Mouse (Mus musculus) G1E (cell line): ENCODE measurements at regions not wholly inside any gene's neighbourhood (a gene's known extent, or its start where the extent isn't known, plus 50 kb on each side); places are given as distances from the start of the nearest gene placed in this dataset.

ENCODE experiments used
- ATAC-seq: 2 replicates; pipeline ENCODE4 v1.8.0; 2016; ENCODE audit warnings: mild to moderate bottlenecking; ENCODE audit not compliant: insufficient number of reproducible peaks, poor library complexity, low FRiP score, severe bottlenecking; ENCODE audit errors: extremely low read depth
- DNase-seq: peaks from one replicate; pipeline ENCODE4 v3.0.0; 2012; ENCODE audit warnings: low spot score
- H3K27me3 ChIP-seq: 2 replicates; pipeline ENCODE4 v1.6.1; 2012; ENCODE audit warnings: mild to moderate bottlenecking, low read length, inconsistent platforms; ENCODE audit not compliant: insufficient read depth
- H3K36me3 ChIP-seq: replicated peaks from 2 replicates; pipeline ENCODE3; 2012; ENCODE audit warnings: mild to moderate bottlenecking, inconsistent platforms
- H3K4me1 ChIP-seq: 2 replicates; pipeline ENCODE4 v1.6.1; 2012; ENCODE audit warnings: low read depth, low read length, inconsistent platforms, mixed read lengths; ENCODE audit not compliant: insufficient read depth
- H3K4me3 ChIP-seq: 2 replicates; pipeline ENCODE4 v1.5.1; 2012; ENCODE audit warnings: low read depth, mild to moderate bottlenecking, inconsistent platforms, low read length, moderate library complexity, mixed read lengths
- H3K9me3 ChIP-seq: replicated peaks from 2 replicates; pipeline ENCODE4 v1.6.1; 2012; ENCODE audit warnings: inconsistent platforms
- CTCF ChIP-seq: IDR thresholded peaks from 2 replicates; pipeline ENCODE4 v1.5.1; 2012; ENCODE audit warnings: low read depth, low read length, inconsistent platforms, mixed read lengths
- GATA1 ChIP-seq: IDR thresholded peaks from 2 replicates; pipeline ENCODE4 v1.6.1; 2012; ENCODE audit warnings: borderline replicate concordance, low read length, inconsistent platforms, mixed read lengths
- GATA2 ChIP-seq: IDR thresholded peaks from 2 replicates; pipeline ENCODE4 v1.6.1; 2012; ENCODE audit warnings: low read depth, low read length, inconsistent platforms, borderline replicate concordance
- POLR2AphosphoS5 ChIP-seq: IDR thresholded peaks from 2 replicates; pipeline ENCODE4 v1.6.1; 2012; ENCODE audit warnings: low read depth, low read length, inconsistent platforms; ENCODE audit not compliant: insufficient replicate concordance
- TAL1 ChIP-seq: conservative IDR thresholded peaks from 2 replicates; pipeline ENCODE4 v1.6.1; 2012; ENCODE audit warnings: low read depth, low read length, inconsistent platforms, mixed read lengths

GRCm38 (mm10) chr13:81852309-81852978 lies 69.6 kb downstream of the Cetn3 start:
- H3K9me3 ChIP-seq, result no peaks in the 10 kb centered on the region
- peaks cover 7% of the 10 kb centered on the region for H3K4me1 ChIP-seq
- H3K36me3 ChIP-seq, result no peaks in the 10 kb centered on the region
- TF ChIP-seq GATA1 (no peak), CTCF (no peak), TAL1 (no peak), POLR2AphosphoS5 (no peak), GATA2 (no peak)
- H3K4me3 ChIP-seq, result peak overlapping the region; percentile 10; the same call in 1 of the 2 replicates
- DNase-seq (peak; percentile 14), ATAC-seq (peak; percentile 96)
- H3K27me3 ChIP-seq, result peaks cover 3% of the 10 kb centered on the region; the same call in 1 of the 2 replicates

GRCm38 (mm10) chr13:81856072-81856471 lies 73.2 kb downstream of the Cetn3 start:
- H3K9me3 ChIP-seq, result no peaks in the 10 kb centered on the region
- peaks cover 7% of the 10 kb centered on the region for H3K4me1 ChIP-seq
- H3K4me3 ChIP-seq, result no peak overlapping the region
- H3K36me3 ChIP-seq, result no peaks in the 10 kb centered on the region
- TF ChIP-seq TAL1, result no peak
- ATAC-seq, result no peak
- peaks cover 3% of the 10 kb centered on the region; the same call in 1 of the 2 replicates for H3K27me3 ChIP-seq
- no peak for DNase-seq

GRCm38 (mm10) chr13:81860683-81861082 lies 77.8 kb downstream of the Cetn3 start:
- Histone ChIP-seq H3K4me1 (no peaks in the 10 kb centered on the region), H3K36me3 (no peaks in the 10 kb centered on the region), H3K4me3 (no peak overlapping the region), H3K27me3 (no peaks in the 10 kb centered on the region), H3K9me3 (no peaks in the 10 kb centered on the region)
- TF ChIP-seq POLR2AphosphoS5 (no peak), CTCF (no peak), TAL1 (no peak), GATA2 (no peak), GATA1 (no peak)
- ATAC-seq (no peak), DNase-seq (no peak)

- no peak for ATAC-seq
These were observed 79.2 kb downstream of the Cetn3 start for GRCm38 (mm10) chr13:81861886-81862600.

GRCm38 (mm10) chr13:81871226-81871625 lies 88.3 kb downstream of the Cetn3 start:
- Histone ChIP-seq H3K27me3 (no peaks in the 10 kb centered on the region), H3K9me3 (no peaks in the 10 kb centered on the region), H3K4me3 (no peak overlapping the region), H3K4me1 (no peaks in the 10 kb centered on the region), H3K36me3 (no peaks in the 10 kb centered on the region)
- DNase-seq (no peak), ATAC-seq (no peak)
- TF ChIP-seq POLR2AphosphoS5 (no peak), CTCF (no peak), TAL1 (no peak), GATA2 (no peak), GATA1 (no peak)

More at GRCm38 (mm10) chr13:81861886-81862600, 79.2 kb downstream of the Cetn3 start:
- TF ChIP-seq GATA1 (no peak), TAL1 (no peak), CTCF (no peak), GATA2 (no peak), POLR2AphosphoS5 (no peak)
- Histone ChIP-seq H3K9me3 (no peaks in the 10 kb centered on the region), H3K4me1 (no peaks in the 10 kb centered on the region), H3K4me3 (no peak overlapping the region), H3K27me3 (no peaks in the 10 kb centered on the region), H3K36me3 (no peaks in the 10 kb centered on the region)
- DNase-seq, result no peak

- Histone ChIP-seq H3K27me3 (no peaks in the 10 kb centered on the region), H3K9me3 (no peaks in the 10 kb centered on the region), H3K4me1 (no peaks in the 10 kb centered on the region), H3K36me3 (no peaks in the 10 kb centered on the region), H3K4me3 (no peak overlapping the region)
- TF ChIP-seq GATA1, result no peak
- no peak for TF ChIP-seq TAL1
- no peak for TF ChIP-seq CTCF
- TF ChIP-seq GATA2, result no peak
- no peak for TF ChIP-seq POLR2AphosphoS5
- ATAC-seq (no peak), DNase-seq (no peak)
These were observed 103.0 kb downstream of the Cetn3 start for GRCm38 (mm10) chr13:81885879-81886278.
